Mouse (Mus musculus): ENCODE results near the gene Gm11562. TPM values are rescaled to one million over a fixed set of nuclear protein-coding genes. Genes with fewer than 3 reads are reported as not detected.
A peak's percentile ranks its signal among the peaks of the same experiment; 100 is the strongest.
"Not testable (repeated sequence)": the region's sequence is repeated elsewhere in the genome, so short reads cannot be mapped to it uniquely, and the experiment has no call there.

The Gm11562 gene
- total RNA-seq, 2 experiments from 2014 or later = not detected

GRCm38 (mm10) chr11:99634653-99635134 lies 14.5 kb upstream of the Gm11562 start, which contains the start of gene Krtap4-2:
Gene Krtap4-2 (minus strand): TSS chr11:99635084.
- no peak for DNase-seq (ENCODE audit: extremely low spot score in 1 of 2, low spot score in 2 of 2)
- H3K27ac ChIP-seq = no peak within 1 kb of the TSS
- no peak for TF ChIP-seq CTCF (IDR thresholded peaks at IDR 0.05)
- no peak within 1 kb of the TSS for H3K4me3 ChIP-seq
- intact Hi-C loops (cut with DNase I) = loop anchor here (5.0 kb wide), 2 partner anchors 77 to 167 kb away; partner anchors contain the start of genes Gm11939 and Krtap3-2

GRCm38 (mm10) chr11:99633293-99633692 lies 13.1 kb upstream of the Gm11562 start:
- Histone ChIP-seq H3K4me3 (no peak overlapping the region), H3K27ac (no peak overlapping the region)
- no peak for DNase-seq (ENCODE audit: extremely low spot score in 1 of 2, low spot score in 2 of 2)
- intact Hi-C loops (cut with DNase I) = loop anchor here (5.0 kb wide), 2 partner anchors 76 to 166 kb away; partner anchors contain the start of genes Gm11939 and Krtap3-2
- no peak for TF ChIP-seq CTCF (IDR thresholded peaks at IDR 0.05)

GRCm38 (mm10) chr11:99630890-99631289 lies 10.7 kb upstream of the Gm11562 start:
- intact Hi-C loops (cut with DNase I) = loop anchor here (5.0 kb wide), 2 partner anchors 74 to 164 kb away; partner anchors contain the start of genes Gm11939 and Krtap3-2
- TF ChIP-seq CTCF (IDR thresholded peaks at IDR 0.05) = no peak
- DNase-seq (ENCODE audit: extremely low spot score in 1 of 2, low spot score in 2 of 2) = no peak
- Histone ChIP-seq H3K27ac (no peak overlapping the region), H3K4me3 (no peak overlapping the region)

- Histone ChIP-seq H3K4me3 (no peak within 1 kb of the TSS), H3K27ac (no peak within 1 kb of the TSS)
- TF ChIP-seq CTCF (IDR thresholded peaks at IDR 0.05) = no peak
- no peak for DNase-seq (ENCODE audit: extremely low spot score in 1 of 2, low spot score in 2 of 2)
- intact Hi-C loops (cut with DNase I) = no loop called here
Observed at GRCm38 (mm10) chr11:99628138-99628537, 7.9 kb upstream of the Gm11562 start, which contains the start of gene Krtap4-1. Gene Krtap4-1 (minus strand): TSS chr11:99628238.

GRCm38 (mm10) chr11:99614796-99615363 lies 5.4 kb downstream of the Gm11562 start, which contains the start of gene Krtap2-4:
Gene Krtap2-4 (minus strand): TSS chr11:99614846.
- Histone ChIP-seq H3K4me3 (no peak within 1 kb of the TSS), H3K27ac (no peak within 1 kb of the TSS)
- no peak for TF ChIP-seq CTCF (IDR thresholded peaks at IDR 0.05)
- no peak for DNase-seq (ENCODE audit: extremely low spot score in 1 of 2, low spot score in 2 of 2)
- intact Hi-C loops (cut with DNase I) = no loop called here

- DNase-seq (ENCODE audit: extremely low spot score in 1 of 2, low spot score in 2 of 2); intact Hi-C loops (cut with DNase I); H3K4me3 ChIP-seq: not testable (repeated sequence)
- H3K27ac ChIP-seq = peak within 1 kb of the TSS; percentile 53; the same call in 1 of the 2 replicates
Observed at GRCm38 (mm10) chr11:99610089-99610488, 10.1 kb downstream of the Gm11562 start, which contains the start of gene Gm11937. Gene Gm11937 (minus strand): TSS chr11:99610189.

- H3K27ac ChIP-seq = no peak overlapping the region; the same call in 1 of the 2 replicates
- peak; percentile 16 to 32 for DNase-seq (ENCODE audit: extremely low spot score in 1 of 2, low spot score in 2 of 2)
- intact Hi-C loops (cut with DNase I) = no loop called here
- TF ChIP-seq CTCF (IDR thresholded peaks at IDR 0.05) = no peak
- H3K4me3 ChIP-seq = no peak overlapping the region
Observed at GRCm38 (mm10) chr11:99609126-99609525, 11.1 kb downstream of the Gm11562 start.

- H3K27ac ChIP-seq; intact Hi-C loops (cut with DNase I); H3K4me3 ChIP-seq; DNase-seq (ENCODE audit: extremely low spot score in 1 of 2, low spot score in 2 of 2): not testable (repeated sequence)
Observed at GRCm38 (mm10) chr11:99603208-99603607, 17.0 kb downstream of the Gm11562 start, which contains the start of gene Gm11938. Gene Gm11938 (minus strand): TSS chr11:99603308.

GRCm38 (mm10) chr11:99597742-99598141 lies 22.5 kb downstream of the Gm11562 start, which contains the start of gene Krtap9-3:
Gene Krtap9-3 (minus strand): TSS chr11:99598105.
- DNase-seq (ENCODE audit: extremely low spot score in 1 of 2, low spot score in 2 of 2); intact Hi-C loops (cut with DNase I); H3K4me3 ChIP-seq; H3K27ac ChIP-seq: not testable (repeated sequence)

- H3K27ac ChIP-seq = no peak within 1 kb of the TSS
- H3K4me3 ChIP-seq = no peak within 1 kb of the TSS
- TF ChIP-seq CTCF (IDR thresholded peaks at IDR 0.05) = no peak
- DNase-seq (ENCODE audit: extremely low spot score in 1 of 2, low spot score in 2 of 2) = no peak
- intact Hi-C loops (cut with DNase I) = no loop called here
Observed at GRCm38 (mm10) chr11:99590981-99591380, 29.3 kb downstream of the Gm11562 start, which contains the start of gene Krtap1-3. Gene Krtap1-3 (minus strand): TSS chr11:99591339.

- Histone ChIP-seq H3K4me3 (no peak overlapping the region), H3K27ac (no peak overlapping the region)
- no peak for DNase-seq (ENCODE audit: extremely low spot score in 1 of 2, low spot score in 2 of 2)
- intact Hi-C loops (cut with DNase I) = no loop called here
- TF ChIP-seq CTCF (IDR thresholded peaks at IDR 0.05) = no peak
Observed at GRCm38 (mm10) chr11:99585096-99585495, 35.1 kb downstream of the Gm11562 start.

GRCm38 (mm10) chr11:99583245-99583704 lies 37.0 kb downstream of the Gm11562 start, which contains the start of gene Krtap1-4:
Gene Krtap1-4 (minus strand): TSS chr11:99583654.
- Histone ChIP-seq H3K27ac (no peak within 1 kb of the TSS), H3K4me3 (no peak within 1 kb of the TSS)
- intact Hi-C loops (cut with DNase I) = no loop called here
- TF ChIP-seq CTCF (IDR thresholded peaks at IDR 0.05) = no peak
- no peak for DNase-seq (ENCODE audit: extremely low spot score in 1 of 2, low spot score in 2 of 2)
